In the genomic region with DNA sequence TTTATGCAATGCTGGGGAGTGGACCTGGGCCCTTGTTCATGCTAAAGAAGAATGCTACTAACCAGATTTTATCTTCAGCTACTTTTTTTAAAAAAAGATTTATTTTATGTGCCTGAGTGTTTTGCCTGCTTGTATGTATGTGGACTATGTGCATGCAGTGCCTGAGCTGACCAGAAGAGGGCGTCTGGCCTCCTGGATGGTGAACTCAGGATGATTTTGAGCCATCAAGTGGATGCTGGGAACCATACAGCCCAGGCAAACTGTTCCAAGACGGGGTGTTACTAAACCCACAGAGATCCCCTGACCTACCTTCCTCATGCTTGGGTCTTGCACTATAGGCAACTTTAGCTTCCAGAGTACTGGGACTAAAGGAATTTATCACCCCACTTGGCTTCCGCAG, we compare ENCODE assay signal across 13 mouse cellular contexts. TPM values are rescaled to one million over a fixed set of nuclear protein-coding genes. Genes with fewer than 3 reads are reported as not detected.
DNase-seq lines count a peak whose midpoint lies in the region; ATAC-seq and TF ChIP-seq lines count a peak whose summit lies in the region.
"Had no signal": no experiment of that assay in that cellular context is flagged by ENCODE, and none has a peak within 500 bp of the region (broad histone marks: within the 10 kb centered on the region; RNA-seq: fewer than 3 reads in every experiment).

No protein-coding gene starts in this region.

- 59% methylated on average over 3 of the region's 3 CpGs for WGBS in embryonic facial prominence, embryonic 10.5 days
- 63% methylated on average over 3 of the region's 3 CpGs for WGBS in midbrain, embryonic 14.5 days

- H3K9ac ChIP-seq in midbrain, embryonic 14.5 days (replicated peaks; ENCODE audit: low read length), result no peak overlapping the region
- H3K9ac ChIP-seq: limb, embryonic 15.5 days had no signal

- H3K9me3 ChIP-seq in embryonic facial prominence, embryonic 10.5 days, result no peaks in the 10 kb centered on the region
- H3K9me3 ChIP-seq in midbrain, embryonic 14.5 days (ENCODE audit: control insufficient read depth, low read length), result no peaks in the 10 kb centered on the region
- H3K9me3 ChIP-seq: limb, embryonic 15.5 days had no signal

- H3K27me3 ChIP-seq in testis, adult 2 months (ENCODE audit: control insufficient read depth, insufficient read depth, low read length), result no peaks in the 10 kb centered on the region
- H3K27me3 ChIP-seq in embryonic facial prominence, embryonic 10.5 days (replicated peaks; ENCODE audit: low read depth, poor library complexity, severe bottlenecking), result peaks cover 10% of the 10 kb centered on the region
- H3K27me3 ChIP-seq in midbrain, embryonic 14.5 days (ENCODE audit: control insufficient read depth, insufficient read depth, low read length), result no peaks in the 10 kb centered on the region
- H3K27me3 ChIP-seq: limb, embryonic 15.5 days had no signal

- peak; percentile 80 for DNase-seq in heart, adult 11 months
- DNase-seq in heart, postnatal 14 days, result no peak
- DNase-seq in testis, postnatal 14 days (ENCODE audit: low spot score), result no peak
- DNase-seq in thymus, postnatal 36 days, result peak; percentile 35 to 46
- no peak for DNase-seq in embryonic facial prominence, embryonic 10.5 days (ENCODE audit: low spot score)
- no peak for DNase-seq in midbrain, embryonic 14.5 days
- DNase-seq: cerebellum, postnatal 10 days; heart, postnatal 10 days; kidney, postnatal 14 days; right cerebral cortex, postnatal 4 days had no signal

- intact Hi-C loops in heart, postnatal 14 days (cut with DNase I), result no loop called here

- H3K36me3 ChIP-seq in testis, adult 2 months (ENCODE audit: control insufficient read depth, insufficient read depth, low read length), result no peaks in the 10 kb centered on the region
- no peaks in the 10 kb centered on the region for H3K36me3 ChIP-seq in embryonic facial prominence, embryonic 10.5 days (replicated peaks)
- H3K36me3 ChIP-seq in midbrain, embryonic 14.5 days (ENCODE audit: control insufficient read depth, insufficient read depth, low read length), result no peaks in the 10 kb centered on the region
- H3K36me3 ChIP-seq: limb, embryonic 15.5 days had no signal

- peak; percentile 89; the same call in 1 of the 2 replicates for TF ChIP-seq CTCF in testis, adult 2 months (IDR thresholded peaks at IDR 0.05; ENCODE audit: control insufficient read depth, insufficient read depth, insufficient replicate concordance, low read depth, low read length)

- no peak overlapping the region for H3K4me3 ChIP-seq in testis, adult 2 months (ENCODE audit: control insufficient read depth, low read depth, low read length)
- H3K4me3 ChIP-seq in embryonic facial prominence, embryonic 10.5 days, result no peak overlapping the region
- H3K4me3 ChIP-seq in midbrain, embryonic 14.5 days (replicated peaks; ENCODE audit: low read depth, low read length), result no peak overlapping the region
- H3K4me3 ChIP-seq: limb, embryonic 15.5 days had no signal

- no peak overlapping the region for H3K27ac ChIP-seq in testis, adult 2 months (ENCODE audit: control insufficient read depth, insufficient read depth, low read depth, low read length)
- H3K27ac ChIP-seq in embryonic facial prominence, embryonic 10.5 days (replicated peaks), result no peak overlapping the region
- no peak overlapping the region for H3K27ac ChIP-seq in midbrain, embryonic 14.5 days (replicated peaks; ENCODE audit: low read depth, low read length)
- H3K27ac ChIP-seq: limb, embryonic 15.5 days had no signal

- H3K4me2 ChIP-seq in midbrain, embryonic 14.5 days (ENCODE audit: low read length), result no peak overlapping the region
- H3K4me2 ChIP-seq: limb, embryonic 15.5 days had no signal

- 0 out of 2 replicates have a peak, but pooled peaks have one; percentile 20 for ATAC-seq in erythroid progenitor cell, adult 5-6 weeks (replicated peaks; ENCODE audit: low FRiP score, poor library complexity, severe bottlenecking)
- no peak for ATAC-seq in midbrain, embryonic 14.5 days (ENCODE audit: low FRiP score, low TSS enrichment)

- TF ChIP-seq POLR2A in testis, adult 2 months (IDR thresholded peaks at IDR 0.05; ENCODE audit: control insufficient read depth, low read depth, low read length), result no peak

- no peaks in the 10 kb centered on the region for H3K4me1 ChIP-seq in testis, adult 2 months (ENCODE audit: control insufficient read depth, insufficient read depth, low read length)
- peaks cover 13% of the 10 kb centered on the region for H3K4me1 ChIP-seq in embryonic facial prominence, embryonic 10.5 days
- no peaks in the 10 kb centered on the region for H3K4me1 ChIP-seq in midbrain, embryonic 14.5 days (ENCODE audit: control insufficient read depth, insufficient read depth, low read length)

RNA-seq across cellular contexts. Expression of a gene that starts 26.4 kb away (rescaled TPM):
- 10 to 100 TPM; 14.9 to 15.6 TPM for total RNA-seq in heart, postnatal 14 days (2021)
- polyA plus RNA-seq in testis, adult 2 months (2012; rRNA removed), result 15.3 and 17.3 TPM in 2 replicates
- 35.6 and 71.4 TPM in 2 replicates for total RNA-seq in erythroid progenitor cell, adult 5-6 weeks (2015; ENCODE audit: low replicate concordance)
- total RNA-seq in erythroid progenitor cell, adult 5-6 weeks (2017; ENCODE audit: low replicate concordance), result 54.4 and 71.9 TPM in 2 replicates
- polyA plus RNA-seq in embryonic facial prominence, embryonic 10.5 days (2016; fragmentation: Nextera tagmentation; extraction: Ambion mirVana), result 32.0 and 35.3 TPM in 2 replicates
- polyA plus RNA-seq in midbrain, embryonic 14.5 days (2014; fragmentation: Nextera tagmentation; extraction: Ambion mirVana), result 17.4 and 19.2 TPM in 2 replicates

RNA-seq across cellular contexts. Expression of a gene that starts 29.1 kb away (rescaled TPM):
- 100 to 1,000 TPM in 1 of 2 experiments, 10 to 100 TPM in 1; 93.8 to 126 TPM for total RNA-seq in heart, postnatal 14 days (2021)
- polyA plus RNA-seq in testis, adult 2 months (2012; rRNA removed), result 253 and 256 TPM in 2 replicates
- total RNA-seq in erythroid progenitor cell, adult 5-6 weeks (2015; ENCODE audit: low replicate concordance), result 360 and 366 TPM in 2 replicates
- 181 and 222 TPM in 2 replicates for total RNA-seq in erythroid progenitor cell, adult 5-6 weeks (2017; ENCODE audit: low replicate concordance)
- 325 and 335 TPM in 2 replicates for polyA plus RNA-seq in embryonic facial prominence, embryonic 10.5 days (2016; fragmentation: Nextera tagmentation; extraction: Ambion mirVana)
- polyA plus RNA-seq in midbrain, embryonic 14.5 days (2014; fragmentation: Nextera tagmentation; extraction: Ambion mirVana), result 56.4 and 67.3 TPM in 2 replicates

RNA-seq across cellular contexts. Expression of a gene that starts 38.5 kb away (rescaled TPM):
- not detected for total RNA-seq in heart, postnatal 14 days (2021)
- 545 and 576 TPM in 2 replicates for polyA plus RNA-seq in testis, adult 2 months (2012; rRNA removed)
- total RNA-seq in erythroid progenitor cell, adult 5-6 weeks (2015; ENCODE audit: low replicate concordance), result not detected in 2 replicates
- total RNA-seq in erythroid progenitor cell, adult 5-6 weeks (2017; ENCODE audit: low replicate concordance), result not detected in 2 replicates
- 0.25 TPM in 1 of 2 replicates, not detected in the other for polyA plus RNA-seq in embryonic facial prominence, embryonic 10.5 days (2016; fragmentation: Nextera tagmentation; extraction: Ambion mirVana)
- 0.72 and 0.76 TPM in 2 replicates for polyA plus RNA-seq in midbrain, embryonic 14.5 days (2014; fragmentation: Nextera tagmentation; extraction: Ambion mirVana)
- total RNA-seq: heart, postnatal 10 days had no signal

RNA-seq across cellular contexts. Expression of a gene that starts 39.3 kb away (rescaled TPM):
- 1 to 10 TPM; 1.8 to 2.1 TPM for total RNA-seq in heart, postnatal 14 days (2021)
- polyA plus RNA-seq in testis, adult 2 months (2012; rRNA removed), result 0.53 and 0.81 TPM in 2 replicates
- 1.4 TPM in 1 of 2 replicates, not detected in the other for total RNA-seq in erythroid progenitor cell, adult 5-6 weeks (2015; ENCODE audit: low replicate concordance)
- not detected in 2 replicates for total RNA-seq in erythroid progenitor cell, adult 5-6 weeks (2017; ENCODE audit: low replicate concordance)
- polyA plus RNA-seq in embryonic facial prominence, embryonic 10.5 days (2016; fragmentation: Nextera tagmentation; extraction: Ambion mirVana), result 0.27 and 0.36 TPM in 2 replicates
- 0.05 and 0.15 TPM in 2 replicates for polyA plus RNA-seq in midbrain, embryonic 14.5 days (2014; fragmentation: Nextera tagmentation; extraction: Ambion mirVana)

Comparison
In these comparisons a context has a peak if more than half of its experiments do, and no peak if none do; other contexts are left out.
1. DNase-seq: peak in heart, adult 11 months (single experiment) and thymus, postnatal 36 days (2 of 2); none in heart, postnatal 14 days (0 of 2), testis, postnatal 14 days (single experiment), embryonic facial prominence, embryonic 10.5 days (single experiment) and midbrain, embryonic 14.5 days (single experiment).
2. RNA of a gene that starts 38.5 kb away (polyA plus RNA-seq): 545 to 576 TPM in testis, adult 2 months; 0.72 to 0.76 TPM in midbrain, embryonic 14.5 days and 0.25 TPM in embryonic facial prominence, embryonic 10.5 days; every median in the first group is over 100 times any median in the second.